22 mouse cellular contexts compared by ENCODE assay signal in genomic region chr16:10518030-10518429, GRCm38 (mm10). TPM values are rescaled to one million over a fixed set of nuclear protein-coding genes. Genes with fewer than 3 reads are reported as not detected.
DNase-seq lines count a peak whose midpoint lies in the region; ATAC-seq and TF ChIP-seq lines count a peak whose summit lies in the region.
"Had no signal": no experiment of that assay in that cellular context is flagged by ENCODE, and none has a peak within 500 bp of the region (broad histone marks: within the 10 kb centered on the region; RNA-seq: fewer than 3 reads in every experiment).

No protein-coding gene starts in this region.

- TF ChIP-seq CTCF in gastrocnemius, adult 2 months (IDR thresholded peaks at IDR 0.05) = peak; percentile 2; the same call in 1 of the 2 replicates
- 0 out of 2 replicates have a peak, but pooled peaks have one; percentile 7 for TF ChIP-seq CTCF in midbrain, postnatal 0 days (IDR thresholded peaks at IDR 0.05)

- no peak overlapping the region for H3K4me2 ChIP-seq in midbrain, postnatal 0 days (ENCODE audit: low read depth, low read length, poor library complexity, severe bottlenecking)
- H3K4me2 ChIP-seq: embryonic facial prominence, embryonic 12.5 days; forebrain, embryonic 15.5 days; heart, embryonic 13.5 days; liver, embryonic 13.5 days; midbrain, embryonic 13.5 days; neural tube, embryonic 15.5 days had no signal

- H3K4me1 ChIP-seq in midbrain, postnatal 0 days (ENCODE audit: insufficient read depth, low read length) = no peaks in the 10 kb centered on the region
- H3K4me1 ChIP-seq in midbrain, embryonic 10.5 days = no peaks in the 10 kb centered on the region
- H3K4me1 ChIP-seq: liver, embryonic 13.5 days; midbrain, embryonic 13.5 days; neural tube, embryonic 15.5 days had no signal

- no peak for DNase-seq in gastrocnemius, adult 2 months
- no peak for DNase-seq in gastrocnemius, postnatal 14 days
- peak; percentile 31 to 49 for DNase-seq in kidney, postnatal 4 days
- no peak for DNase-seq in kidney, postnatal 14 days
- no peak for DNase-seq in midbrain, postnatal 0 days (ENCODE audit: low spot score)
- DNase-seq in midbrain, embryonic 10.5 days (ENCODE audit: low spot score) = no peak
- peak; percentile 56 for DNase-seq in splenic B cell, adult 2 months (ENCODE audit: low read depth, low spot score)
- DNase-seq: B cell, adult 2 months; cerebellum, adult 11 months; cerebellum, postnatal 25 days; heart, adult 11 months; heart, postnatal 36 days; liver, embryonic 13.5 days; thymus, adult 18-20 months had no signal

- no peak for ATAC-seq in midbrain, postnatal 0 days (ENCODE audit: low FRiP score)
- no peak for ATAC-seq in activated CD4-positive, CD25-positive, alpha-beta regulatory T cell, adult 4 months
- ATAC-seq: forebrain, embryonic 15.5 days; midbrain, embryonic 13.5 days had no signal

- no peak overlapping the region for H3K4me3 ChIP-seq in gastrocnemius, adult 2 months
- no peak overlapping the region for H3K4me3 ChIP-seq in midbrain, postnatal 0 days (ENCODE audit: low read depth, low read length)
- H3K4me3 ChIP-seq in midbrain, embryonic 10.5 days = no peak overlapping the region
- H3K4me3 ChIP-seq: embryonic facial prominence, embryonic 12.5 days; forebrain, embryonic 15.5 days; heart, embryonic 13.5 days; liver, embryonic 13.5 days; midbrain, embryonic 13.5 days; myocyte; neural tube, embryonic 15.5 days had no signal

- H3K9me3 ChIP-seq in midbrain, postnatal 0 days (ENCODE audit: low read length) = no peaks in the 10 kb centered on the region
- no peaks in the 10 kb centered on the region for H3K9me3 ChIP-seq in midbrain, embryonic 10.5 days (replicated peaks)
- H3K9me3 ChIP-seq: embryonic facial prominence, embryonic 12.5 days; forebrain, embryonic 15.5 days; heart, embryonic 13.5 days; liver, embryonic 13.5 days; midbrain, embryonic 13.5 days; neural tube, embryonic 15.5 days had no signal

- H3K27ac ChIP-seq in gastrocnemius, adult 2 months = no peak overlapping the region
- H3K27ac ChIP-seq in midbrain, postnatal 0 days (ENCODE audit: low read depth, low read length) = no peak overlapping the region
- H3K27ac ChIP-seq in midbrain, embryonic 10.5 days (replicated peaks) = no peak overlapping the region
- H3K27ac ChIP-seq: embryonic facial prominence, embryonic 12.5 days; forebrain, embryonic 15.5 days; heart, embryonic 13.5 days; liver, embryonic 13.5 days; macrophage; midbrain, embryonic 13.5 days; neural tube, embryonic 15.5 days had no signal

- intact Hi-C loops in gastrocnemius, adult 2 months (cut with DNase I) = no loop called here
- intact Hi-C loops in gastrocnemius, postnatal 14 days (cut with DNase I; ENCODE audit: low total_unique reads) = no loop called here

- 65% methylated on average over 5 of the region's 5 CpGs for WGBS in midbrain, postnatal 0 days
- 61% methylated on average over 5 of the region's 5 CpGs for WGBS in midbrain, embryonic 10.5 days

- H3K9ac ChIP-seq in midbrain, postnatal 0 days (replicated peaks; ENCODE audit: low read length, poor library complexity, severe bottlenecking) = no peak overlapping the region
- H3K9ac ChIP-seq: embryonic facial prominence, embryonic 12.5 days; forebrain, embryonic 15.5 days; heart, embryonic 13.5 days; liver, embryonic 13.5 days; midbrain, embryonic 13.5 days; neural tube, embryonic 15.5 days had no signal

- H3K36me3 ChIP-seq in midbrain, postnatal 0 days (ENCODE audit: insufficient read depth, low read length) = no peaks in the 10 kb centered on the region
- H3K36me3 ChIP-seq in midbrain, embryonic 10.5 days = no peaks in the 10 kb centered on the region
- peaks cover 22% of the 10 kb centered on the region for H3K36me3 ChIP-seq in splenic B cell, adult 2 months (ENCODE audit: control insufficient read depth, insufficient read depth, low read length, poor library complexity, severe bottlenecking)
- H3K36me3 ChIP-seq: embryonic facial prominence, embryonic 12.5 days; forebrain, embryonic 15.5 days; heart, embryonic 13.5 days; liver, embryonic 13.5 days; midbrain, embryonic 13.5 days; neural tube, embryonic 15.5 days had no signal

- H3K27me3 ChIP-seq in midbrain, postnatal 0 days (ENCODE audit: insufficient read depth, low read length) = no peaks in the 10 kb centered on the region
- no peaks in the 10 kb centered on the region for H3K27me3 ChIP-seq in midbrain, embryonic 10.5 days (ENCODE audit: low read depth, poor library complexity, severe bottlenecking)
- no peaks in the 10 kb centered on the region for H3K27me3 ChIP-seq in splenic B cell, adult 2 months (ENCODE audit: control insufficient read depth, insufficient read depth, low read length, poor library complexity, severe bottlenecking)
- H3K27me3 ChIP-seq: embryonic facial prominence, embryonic 12.5 days; forebrain, embryonic 15.5 days; heart, embryonic 13.5 days; liver, embryonic 13.5 days; midbrain, embryonic 13.5 days; neural tube, embryonic 15.5 days had no signal

RNA-seq across cellular contexts. Expression of gene Dexi, which starts 24.8 kb away (rescaled TPM):
- total RNA-seq in gastrocnemius, adult 2 months (2021) = 10 to 100 TPM; 43.7 to 43.9 TPM
- 10 to 100 TPM; 25.9 to 26.0 TPM for total RNA-seq in gastrocnemius, postnatal 14 days (2021)
- 24.6 and 38.0 TPM in 2 replicates for total RNA-seq in midbrain, postnatal 0 days (2014; rRNA removed)
- 16.7 and 18.2 TPM in 2 replicates for polyA plus RNA-seq in midbrain, postnatal 0 days (2015; fragmentation: Nextera tagmentation; extraction: Ambion mirVana)
- 15.6 and 17.4 TPM in 2 replicates for polyA plus RNA-seq in midbrain, embryonic 10.5 days (2016; fragmentation: Nextera tagmentation; extraction: Ambion mirVana)
- polyA plus RNA-seq in activated CD4-positive, CD25-positive, alpha-beta regulatory T cell, adult 4 months (2017; shearing (Covaris generic)) = 1 to 10 TPM; 3.0 to 3.1 TPM

RNA-seq across cellular contexts. Expression of gene Clec16a, which starts 27.1 kb away (rescaled TPM):
- total RNA-seq in gastrocnemius, adult 2 months (2021) = 10 to 100 TPM; 60.6 to 72.7 TPM
- total RNA-seq in gastrocnemius, postnatal 14 days (2021) = 10 to 100 TPM; 26.2 to 28.4 TPM
- total RNA-seq in midbrain, postnatal 0 days (2014; rRNA removed) = 63.8 and 65.8 TPM in 2 replicates
- polyA plus RNA-seq in midbrain, postnatal 0 days (2015; fragmentation: Nextera tagmentation; extraction: Ambion mirVana) = 58.5 and 69.5 TPM in 2 replicates
- 27.2 and 30.8 TPM in 2 replicates for polyA plus RNA-seq in midbrain, embryonic 10.5 days (2016; fragmentation: Nextera tagmentation; extraction: Ambion mirVana)
- 1 to 10 TPM; 7.0 to 7.8 TPM for polyA plus RNA-seq in activated CD4-positive, CD25-positive, alpha-beta regulatory T cell, adult 4 months (2017; shearing (Covaris generic))

RNA-seq across cellular contexts. Expression of gene Ciita, which starts 38.2 kb away (rescaled TPM):
- under 1 TPM; 0.11 to 0.15 TPM for total RNA-seq in gastrocnemius, adult 2 months (2021)
- total RNA-seq in gastrocnemius, postnatal 14 days (2021) = under 1 TPM; 0.14 to 0.22 TPM
- under 0.01 and 0.09 TPM in 2 replicates for total RNA-seq in midbrain, postnatal 0 days (2014; rRNA removed)
- polyA plus RNA-seq in midbrain, postnatal 0 days (2015; fragmentation: Nextera tagmentation; extraction: Ambion mirVana) = 0.26 and 0.27 TPM in 2 replicates
- polyA plus RNA-seq in midbrain, embryonic 10.5 days (2016; fragmentation: Nextera tagmentation; extraction: Ambion mirVana) = 0.16 and 0.22 TPM in 2 replicates
- polyA plus RNA-seq in activated CD4-positive, CD25-positive, alpha-beta regulatory T cell, adult 4 months (2017; shearing (Covaris generic)) = 1 to 10 TPM; 1.3 to 4.3 TPM

Comparison
In these comparisons a context has a peak if more than half of its experiments do, and no peak if none do; other contexts are left out.
1. DNase-seq: peak in kidney, postnatal 4 days (2 of 2) and splenic B cell, adult 2 months (single experiment); none in gastrocnemius, adult 2 months (single experiment), gastrocnemius, postnatal 14 days (single experiment), kidney, postnatal 14 days (single experiment), midbrain, postnatal 0 days (single experiment) and midbrain, embryonic 10.5 days (single experiment).